Mouse (Mus musculus) c-Kit-negative CD71-positive TER-119-positive erythroid progenitor cells, embryonic 14.5 days (primary cell): Measurements from ENCODE around the gene 4931417E11Rik.

Experiments
- DNase-seq: peaks from one replicate; pipeline ENCODE4 v3.0.0-alpha.2; 2013; ENCODE audit warnings: low read depth, low spot score

4931417E11Rik gene

DNA sequence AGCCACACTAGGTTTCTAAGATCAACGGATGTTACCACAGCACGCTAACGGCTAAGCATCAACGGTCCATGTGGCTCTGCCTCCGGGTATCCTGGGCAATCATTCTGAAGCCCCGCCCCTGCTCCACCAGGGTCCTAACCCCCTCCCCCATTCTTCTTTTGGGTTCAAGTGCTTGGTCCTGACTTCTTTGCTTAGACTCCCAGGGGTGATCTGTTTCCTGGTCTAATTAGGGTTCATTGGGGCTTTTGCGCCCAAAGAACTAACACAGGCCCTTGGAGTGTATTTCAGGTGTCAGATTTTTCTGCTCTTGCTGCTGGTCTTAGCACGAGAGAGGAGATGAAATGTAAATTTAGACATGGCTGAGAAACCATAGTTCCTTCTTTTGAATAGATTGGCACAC is at the start of gene 4931417E11Rik:
4931417E11Rik (minus strand) TSS at position 101 of the 400 bp plus-strand sequence.
- DNase-seq: no peak

- DNase-seq: peak; percentile 5
Measured at GRCm38 (mm10) chr6:73517818-73518396, 48.4 kb upstream of the 4931417E11Rik start.

GRCm38 (mm10) chr6:73512907-73513306 is 43.4 kb upstream of the 4931417E11Rik start:
- no peak for DNase-seq

DNA sequence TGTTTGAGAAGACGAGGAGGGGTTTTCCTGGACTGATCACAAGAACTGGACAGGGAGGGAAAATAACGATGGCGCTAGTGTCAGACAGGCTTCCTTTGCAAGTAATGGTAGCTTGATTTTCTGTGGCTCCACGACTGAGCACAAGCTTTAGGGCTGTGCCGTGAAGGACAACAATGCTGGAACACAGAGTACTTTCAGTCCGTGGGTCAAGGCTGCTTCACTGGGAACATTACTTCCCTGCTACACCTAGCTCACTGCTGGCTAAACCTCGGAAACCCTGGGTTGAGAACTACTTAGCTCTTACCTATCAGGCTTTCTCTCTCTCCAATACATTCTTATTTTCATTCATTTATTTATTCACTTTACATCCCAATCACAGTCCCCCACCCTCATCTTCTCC is 30.2 kb upstream of the 4931417E11Rik start:
- no peak for DNase-seq

- no peak for DNase-seq
Measured at GRCm38 (mm10) chr6:73497321-73497720, 27.9 kb upstream of the 4931417E11Rik start.

DNA sequence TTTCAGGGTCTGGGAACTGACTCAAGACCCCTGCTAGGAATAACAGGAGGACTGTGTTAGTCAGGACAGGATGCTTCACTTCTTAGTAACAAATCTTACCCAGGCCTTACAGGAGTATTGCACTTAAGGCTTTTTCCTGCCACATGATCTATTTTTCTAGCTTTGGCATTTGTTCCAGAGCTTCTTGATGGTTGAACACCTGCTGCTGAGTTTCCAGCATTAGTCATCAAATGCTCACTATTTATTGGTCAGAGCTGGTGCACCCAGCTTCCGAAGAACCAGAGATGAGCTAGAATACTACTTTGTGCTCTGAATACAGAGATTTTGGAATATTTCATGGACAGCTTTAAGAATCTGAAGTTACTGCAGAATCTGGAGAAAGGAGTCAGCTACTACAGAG is 21.1 kb upstream of the 4931417E11Rik start:
- DNase-seq: no peak

DNA sequence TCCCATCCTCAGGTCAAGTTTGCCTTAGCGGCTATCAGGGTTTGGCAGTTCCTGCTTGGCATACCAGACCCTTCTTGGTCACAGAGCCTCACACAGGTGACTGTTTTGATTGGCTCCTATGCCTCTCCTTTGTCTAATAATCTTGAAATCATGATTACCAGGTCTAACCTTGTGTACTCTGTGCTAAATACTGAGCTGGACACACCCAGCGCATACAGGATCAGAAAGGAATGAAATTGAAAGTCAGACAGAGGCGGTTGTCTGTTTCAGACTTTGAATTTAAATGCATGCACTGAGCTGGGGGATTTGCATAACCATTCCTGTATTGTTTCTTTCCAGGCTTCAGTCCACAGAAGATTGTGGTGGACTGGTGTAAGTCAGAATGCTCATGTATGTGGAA is 16.1 kb upstream of the 4931417E11Rik start:
- DNase-seq: no peak

GRCm38 (mm10) chr6:73466084-73466483 is 3.4 kb downstream of the 4931417E11Rik start:
- no peak for DNase-seq

GRCm38 (mm10) chr6:73462543-73462942 is 6.9 kb downstream of the 4931417E11Rik start:
- no peak for DNase-seq

DNA sequence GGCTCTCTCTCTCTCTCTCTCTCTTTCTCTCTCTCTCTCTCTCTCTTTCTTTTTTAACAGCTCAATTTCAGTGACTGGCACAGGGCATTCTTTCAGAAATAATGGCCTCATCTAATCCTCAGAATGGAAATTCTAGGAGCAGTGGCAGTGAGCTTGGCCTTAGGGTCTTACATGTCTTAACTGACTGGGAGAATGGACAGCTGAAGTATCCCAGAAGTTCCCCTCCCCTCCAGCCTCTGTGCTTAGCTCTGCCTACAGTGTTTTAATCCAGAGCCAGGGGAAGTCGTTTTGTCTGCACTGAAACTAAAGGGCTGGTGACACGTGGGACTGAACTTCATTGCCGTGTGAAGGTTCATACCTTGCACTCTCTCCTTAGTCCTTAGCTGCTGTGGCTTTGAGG is 35.6 kb downstream of the 4931417E11Rik start:
- no peak for DNase-seq

DNA sequence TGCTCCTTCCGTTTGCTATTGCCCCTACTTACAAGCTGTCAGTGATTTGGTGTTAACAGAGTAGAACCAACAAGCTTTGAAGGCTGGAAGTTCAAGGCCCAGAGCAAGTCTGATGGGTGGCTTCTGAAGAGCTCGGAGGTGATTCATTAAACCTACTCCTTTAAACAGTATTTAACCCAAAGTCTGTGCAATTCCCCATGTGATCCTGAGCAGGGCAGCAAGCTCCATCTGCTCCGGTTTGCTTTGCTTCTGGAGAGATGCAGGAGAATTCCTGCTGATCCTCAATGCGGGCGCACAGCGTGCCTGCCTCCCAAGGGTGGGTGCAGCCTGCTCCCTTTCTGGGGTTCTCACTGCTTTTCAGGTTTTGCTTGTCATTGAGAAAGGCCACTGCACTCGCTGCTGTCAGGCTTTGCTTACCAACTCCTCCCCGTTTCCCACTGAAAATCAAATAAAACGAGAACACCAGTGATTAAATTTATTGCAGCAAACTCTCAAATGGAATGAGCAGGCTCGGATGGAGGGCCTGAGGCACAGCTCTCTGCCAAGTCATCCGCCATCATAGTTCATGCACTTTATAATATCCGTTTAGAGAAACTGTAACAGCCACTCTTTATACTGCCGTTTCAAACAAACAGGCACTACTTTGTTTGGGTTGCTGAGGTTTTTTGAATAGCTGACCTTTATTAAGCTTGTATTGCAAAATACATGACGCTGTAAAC is 40.7 kb downstream of the 4931417E11Rik start:
- no peak for DNase-seq

DNA sequence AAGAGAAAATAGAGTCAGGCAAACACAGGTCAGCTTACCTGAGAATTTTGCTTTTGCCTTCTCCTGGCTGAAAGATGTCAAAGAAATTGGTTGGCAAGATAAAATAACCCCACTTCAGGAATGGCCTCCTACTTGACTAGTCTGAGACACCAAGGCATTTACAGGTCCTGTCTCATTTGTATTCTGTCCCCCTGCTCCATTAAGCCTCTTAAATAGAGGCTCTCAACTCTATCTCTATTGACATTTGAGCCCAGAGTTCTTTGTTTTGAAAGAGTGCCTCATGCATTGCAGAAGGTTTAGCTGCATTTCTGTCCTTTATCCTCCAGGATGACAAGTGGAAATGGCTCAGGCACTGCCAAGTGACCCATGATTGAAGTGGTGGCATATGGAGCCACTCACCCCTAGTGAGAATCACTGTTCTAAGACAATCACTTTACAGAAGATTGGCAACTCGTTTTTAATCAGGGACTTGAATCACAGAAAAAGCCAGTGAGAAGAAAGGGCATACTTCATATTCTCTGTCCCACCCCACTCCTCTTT is 42.1 kb downstream of the 4931417E11Rik start:
- DNase-seq: no peak
